Mouse (Mus musculus) erythroid progenitor cell, adult 5-6 weeks (primary cell): ENCODE data around the gene Lrit2. TPM values are rescaled to one million over a fixed set of nuclear protein-coding genes. Genes with fewer than 3 reads are reported as not detected.

ENCODE experiments used
- ATAC-seq: replicated peaks from 2 replicates; pipeline ENCODE4 v1.8.0; 2016; ENCODE audit warnings: moderate number of reproducible peaks, mild to moderate bottlenecking, moderate TSS enrichment, inconsistent platforms; ENCODE audit not compliant: poor library complexity, low FRiP score, severe bottlenecking
- total RNA-seq, 2 experiments: library from RNA; stranded (forward) in 1 of 2; stranded (reverse) in 1 of 2; fragments of 150-400 nt in 1 of 2; fragments of 186-747, 209-891 nt in 1 of 2; gene quantifications; 2 replicates each; pipeline versions ENCODE4 v1.2.3 to v1.2.4; 2015 to 2017; ENCODE audit warnings: low replicate concordance in 2 of 2

The Lrit2 gene
- total RNA-seq (2015; ENCODE audit: low replicate concordance) (not detected in 2 replicates), total RNA-seq (2017; ENCODE audit: low replicate concordance) (not detected in 2 replicates)

- no peak for ATAC-seq
These were observed at the start of gene Lrit2 for GRCm38 (mm10) chr14:37067629-37068028. Gene Lrit2, plus strand, starts transcription at chr14:37067929.

- no peak for ATAC-seq
These were observed 40.3 kb upstream of the Lrit2 start for GRCm38 (mm10) chr14:37027248-37027933.

- no peak for ATAC-seq
These were observed 39.8 kb upstream of the Lrit2 start for GRCm38 (mm10) chr14:37027951-37028350.

- no peak for ATAC-seq
These were observed 39.2 kb upstream of the Lrit2 start for GRCm38 (mm10) chr14:37028555-37028954.

GRCm38 (mm10) chr14:37032481-37033104 lies 35.1 kb upstream of the Lrit2 start:
- ATAC-seq = no peak

- ATAC-seq = peak; percentile 65; the same call in 1 of the 2 replicates
These were observed 34.5 kb upstream of the Lrit2 start for GRCm38 (mm10) chr14:37033241-37033640.

- no peak for ATAC-seq
These were observed 33.3 kb upstream of the Lrit2 start for GRCm38 (mm10) chr14:37034432-37034831.

GRCm38 (mm10) chr14:37048914-37049410 lies 18.8 kb upstream of the Lrit2 start, which contains the start of gene Rgr:
Gene Rgr, minus strand, starts transcription at chr14:37048964.
- no peak for ATAC-seq

GRCm38 (mm10) chr14:37064849-37065248 lies 2.9 kb upstream of the Lrit2 start:
- no peak for ATAC-seq

- no peak for ATAC-seq
These were observed 1.1 kb upstream of the Lrit2 start for GRCm38 (mm10) chr14:37066636-37067035.

- ATAC-seq = no peak
These were observed 787 bp downstream of the Lrit2 start for GRCm38 (mm10) chr14:37068516-37068915.

GRCm38 (mm10) chr14:37080724-37081123 lies 13.0 kb downstream of the Lrit2 start:
- no peak for ATAC-seq

- no peak for ATAC-seq
These were observed 16.0 kb downstream of the Lrit2 start for GRCm38 (mm10) chr14:37083755-37084154.

GRCm38 (mm10) chr14:37094436-37094835 lies 26.7 kb downstream of the Lrit2 start:
- no peak for ATAC-seq

- no peak for ATAC-seq
These were observed 27.8 kb downstream of the Lrit2 start for GRCm38 (mm10) chr14:37095556-37095955.

GRCm38 (mm10) chr14:37097956-37098530 lies 30.3 kb downstream of the Lrit2 start, which contains the start of gene Cdhr1:
Gene Cdhr1, minus strand, starts transcription at chr14:37098347.
- ATAC-seq = no peak

GRCm38 (mm10) chr14:37101531-37101930 lies 33.8 kb downstream of the Lrit2 start:
- no peak for ATAC-seq

- ATAC-seq = no peak
These were observed 34.8 kb downstream of the Lrit2 start for GRCm38 (mm10) chr14:37102484-37102883.

GRCm38 (mm10) chr14:37104747-37105146 lies 37.0 kb downstream of the Lrit2 start:
- no peak for ATAC-seq

- ATAC-seq = no peak
These were observed 38.1 kb downstream of the Lrit2 start for GRCm38 (mm10) chr14:37105846-37106245.

- no peak for ATAC-seq
These were observed 41.7 kb downstream of the Lrit2 start for GRCm38 (mm10) chr14:37109460-37109859.
